Mouse (Mus musculus) A20 (cell line): Measurements from ENCODE around the gene Dlx2.

Experiments used
- DNase-seq: peaks from one replicate; pipeline ENCODE4 v3.0.0-alpha.2; 2011; ENCODE audit warnings: low read depth, low spot score

The Dlx2 gene

GRCm38 (mm10) chr2:71511209-71511608 lies 35.3 kb downstream of the Dlx2 start:
- no peak for DNase-seq

- DNase-seq: no peak
Observed at GRCm38 (mm10) chr2:71504852-71505251, 41.7 kb downstream of the Dlx2 start.

- DNase-seq: no peak
Observed at GRCm38 (mm10) chr2:71499276-71500230, 47.0 kb downstream of the Dlx2 start.

- DNase-seq: no peak
Observed at GRCm38 (mm10) chr2:71497175-71497574, 49.4 kb downstream of the Dlx2 start.

- DNase-seq: no peak
Observed at GRCm38 (mm10) chr2:71494971-71495370, 51.6 kb downstream of the Dlx2 start.

- no peak for DNase-seq
Observed at GRCm38 (mm10) chr2:71494503-71494902, 52.1 kb downstream of the Dlx2 start.
